Mouse (Mus musculus) heart, postnatal 0 days (tissue): ENCODE data around the gene Mpo. TPM values are rescaled to one million over a fixed set of nuclear protein-coding genes. Genes with fewer than 3 reads are reported as not detected.
A peak's percentile ranks its signal among the peaks of the same experiment; 100 is the strongest.

Experiments
- ATAC-seq: fragments of 200-750 bp; cut with Nextera tagmentation; 2 replicates; pipeline ENCODE4 v1.8.0; 2017; ENCODE audit warnings: low read depth, moderate number of reproducible peaks, moderate library complexity; ENCODE audit not compliant: insufficient read depth
- DNase-seq: peaks from one replicate; pipeline ENCODE4 v3.0.0-alpha.2; 2016; ENCODE audit warnings: low spot score
- H3K27ac ChIP-seq: fragments of 300-500 bp; sonication (generic); 2 replicates; pipeline ENCODE4 v1.5.1; 2014; ENCODE audit warnings: low read depth, mild to moderate bottlenecking
- H3K27me3 ChIP-seq: fragments of 300-500 bp; sonication (generic); 2 replicates; pipeline ENCODE4 v1.6.1; 2014; ENCODE audit warnings: low read length, mixed read lengths; ENCODE audit not compliant: control insufficient read depth, insufficient read depth
- H3K36me3 ChIP-seq: fragments of 300-500 bp; sonication (generic); replicated peaks from 2 replicates; pipeline ENCODE4 v1.6.1; 2014; ENCODE audit warnings: low read length, mixed read lengths; ENCODE audit not compliant: control insufficient read depth, insufficient read depth
- H3K4me1 ChIP-seq: fragments of 300-500 bp; sonication (generic); 2 replicates; pipeline ENCODE4 v1.6.1; 2014; ENCODE audit warnings: antibody characterized with exemption; ENCODE audit not compliant: control insufficient read depth, insufficient read depth
- H3K4me2 ChIP-seq: fragments of 300-500 bp; sonication (generic); 2 replicates; pipeline ENCODE4 v1.6.1; 2014; ENCODE audit warnings: low read depth, mild to moderate bottlenecking, low read length, moderate library complexity
- H3K4me3 ChIP-seq: fragments of 300-500 bp; sonication (generic); 2 replicates; pipeline ENCODE4 v1.5.1; 2014; ENCODE audit warnings: low read depth, low read length
- H3K9ac ChIP-seq: fragments of 300-500 bp; sonication (generic); replicated peaks from 2 replicates; pipeline ENCODE4 v1.6.1; 2014; ENCODE audit warnings: low read depth, low read length, mixed read lengths
- H3K9me3 ChIP-seq: fragments of 300-500 bp; sonication (generic); replicated peaks from 2 replicates; pipeline ENCODE4 v1.6.1; 2016; ENCODE audit warnings: low read length; ENCODE audit not compliant: control insufficient read depth
- CTCF ChIP-seq: IDR thresholded peaks from 2 replicates; pipeline ENCODE4 v1.5.1; 2016; ENCODE audit warnings: antibody characterized with exemption, control low read depth, low read depth
- EP300 ChIP-seq: IDR thresholded peaks from 2 replicates; pipeline ENCODE4 v1.6.1; 2016; ENCODE audit warnings: antibody characterized with exemption, low read depth
- WGBS: fragments of 180-500 bp; shearing (Covaris S2); extraction: QIAGEN DNeasy Blood & Tissue Kit; methylation state at CpG from one replicate; pipeline ENCODE4 v1.1.7; 2014; 5-methylcytosine and 5-hydroxymethylcytosine counted together
- polyA plus RNA-seq: library from polyadenylated mRNA; unstranded; fragments of >200 nt; fragmentation: Nextera tagmentation; extraction: Ambion mirVana; gene quantifications from 2 replicates; pipeline ENCODE4 v1.2.1, GENCODE M21; 2015
- total RNA-seq: library from RNA; depleted of rRNA; stranded (reverse); fragments of >200 nt; gene quantifications from 2 replicates; pipeline ENCODE4 v1.2.3, GENCODE M21; 2014; ENCODE audit warnings: low replicate concordance

Mpo gene
- total and polyA plus RNA-seq, 2 experiments from 2014 or later: 0.36 to 2.6 TPM

DNA sequence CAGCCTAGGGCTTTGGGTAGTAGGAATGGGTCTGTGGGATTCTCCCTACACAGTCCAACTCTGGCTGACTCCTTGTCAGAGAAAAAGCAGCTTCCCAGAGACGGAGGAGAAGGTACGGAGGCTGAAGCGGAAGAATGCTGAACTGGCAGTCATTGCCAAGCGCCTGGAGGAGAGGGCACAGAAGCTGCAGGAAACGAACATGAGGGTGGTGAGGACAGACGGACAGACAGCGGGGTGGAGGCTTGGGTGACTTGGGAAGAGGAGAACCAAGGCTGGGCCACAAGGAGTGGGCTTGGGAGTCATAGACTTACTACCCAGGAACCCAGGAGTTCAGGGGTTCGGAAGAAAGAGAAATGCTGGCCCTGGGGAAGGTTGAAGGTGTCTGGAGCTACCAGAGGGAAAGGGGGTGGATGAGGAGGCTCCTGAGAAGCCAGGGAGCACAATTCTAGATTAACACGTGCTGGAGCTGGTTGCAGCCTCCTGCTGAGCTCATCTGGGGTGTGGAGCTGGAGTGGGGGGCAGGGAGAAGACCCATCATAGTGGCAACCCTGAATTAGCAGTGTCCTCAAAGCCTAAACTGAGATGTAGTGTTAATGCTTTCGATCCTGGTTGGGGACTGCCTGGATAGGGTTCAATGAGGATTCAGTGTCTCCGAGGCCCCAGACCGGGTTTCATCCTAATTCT is 30.5 kb upstream of the Mpo start:
- DNase-seq (no peak), ATAC-seq (no peak)
- Histone ChIP-seq H3K36me3 (no peaks in the 10 kb centered on the region), H3K9me3 (no peaks in the 10 kb centered on the region), H3K27ac (no peak overlapping the region), H3K4me2 (no peak overlapping the region), H3K4me3 (no peak overlapping the region), H3K4me1 (no peaks in the 10 kb centered on the region), H3K9ac (no peak overlapping the region), H3K27me3 (peaks cover 80% of the 10 kb centered on the region)
- 34% methylated on average over 12 of the region's 12 CpGs for WGBS
- TF ChIP-seq EP300 (no peak), CTCF (no peak)

DNA sequence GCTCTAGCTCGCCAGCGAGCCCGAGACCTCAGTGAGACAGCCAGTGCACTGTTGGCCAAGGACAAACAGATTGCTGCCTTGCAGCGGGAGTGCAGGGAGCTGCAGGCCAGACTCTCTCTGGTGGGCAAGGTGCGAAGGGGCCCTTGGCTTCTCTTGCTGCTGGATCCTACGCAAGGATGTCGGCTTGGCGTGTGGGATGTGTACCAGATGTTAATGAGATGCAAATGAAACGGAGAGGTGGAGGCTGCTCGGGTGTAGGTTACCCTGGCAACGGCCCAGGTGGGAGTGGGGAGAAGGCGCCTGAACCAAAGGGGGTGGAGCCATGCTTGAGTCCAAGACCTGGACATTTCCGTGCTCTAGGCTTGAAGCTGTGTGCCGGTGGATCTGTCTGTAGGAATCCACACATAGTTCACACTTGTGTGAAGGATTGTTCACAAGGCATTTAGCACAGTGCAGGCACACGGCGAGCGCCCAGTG is 29.8 kb upstream of the Mpo start:
- H3K27ac ChIP-seq: no peak overlapping the region
- H3K4me3 ChIP-seq: peak overlapping the region; percentile 40
- H3K4me2 ChIP-seq: peak overlapping the region; percentile 64
- ATAC-seq (no peak), DNase-seq (no peak)
- no peaks in the 10 kb centered on the region for H3K36me3 ChIP-seq
- WGBS: 5% methylated on average over 17 of the region's 17 CpGs
- H3K9ac ChIP-seq: no peak overlapping the region
- no peaks in the 10 kb centered on the region for H3K9me3 ChIP-seq
- TF ChIP-seq CTCF (no peak), EP300 (no peak)
- peaks cover 80% of the 10 kb centered on the region for H3K27me3 ChIP-seq
- no peaks in the 10 kb centered on the region for H3K4me1 ChIP-seq

DNA sequence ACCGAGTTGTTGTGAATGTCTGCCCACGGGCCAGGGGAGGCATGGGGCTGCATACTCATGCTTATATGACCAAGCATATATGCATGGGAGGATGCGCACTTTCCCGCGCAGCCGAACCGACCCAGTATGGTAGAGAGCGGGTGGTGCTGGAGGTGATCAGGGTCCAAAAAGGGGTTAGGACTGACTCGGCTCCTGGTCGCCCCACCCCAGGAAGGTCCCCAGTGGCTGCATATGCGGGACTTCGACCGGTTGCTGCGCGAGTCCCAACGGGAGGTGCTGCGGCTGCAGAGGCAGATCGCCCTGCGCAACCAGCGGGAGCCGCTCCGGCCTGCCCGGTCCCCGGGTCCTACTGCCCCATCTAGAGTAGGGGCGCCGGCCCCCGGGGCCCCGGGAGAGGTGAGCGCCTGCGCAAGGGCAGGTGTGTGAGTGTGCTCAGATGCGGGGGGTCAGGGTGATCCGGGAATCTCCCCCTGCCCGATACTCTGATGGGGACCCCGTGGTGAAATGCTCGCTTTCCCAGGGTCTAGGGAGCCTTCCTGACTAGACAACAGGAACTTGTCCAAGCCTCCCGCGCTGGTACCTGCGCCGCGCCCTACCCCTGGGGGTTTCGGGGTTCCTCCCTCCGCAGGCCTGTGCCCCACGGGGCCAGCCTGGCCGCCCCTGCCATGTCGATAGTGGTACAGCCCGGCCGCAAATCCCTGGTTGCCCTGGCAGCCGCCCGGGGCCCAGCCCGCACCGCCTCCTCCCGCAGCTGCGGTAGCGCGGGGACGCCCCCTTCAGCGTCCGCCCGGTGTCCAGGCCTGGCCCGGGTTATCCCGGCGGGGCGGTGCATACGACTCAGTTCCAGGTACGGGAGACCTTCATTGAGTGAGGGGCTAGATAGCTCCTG is 29.1 kb upstream of the Mpo start:
- no peaks in the 10 kb centered on the region for H3K4me1 ChIP-seq
- H3K4me2 ChIP-seq: peak overlapping the region; percentile 64
- no peaks in the 10 kb centered on the region for H3K9me3 ChIP-seq
- TF ChIP-seq EP300: no peak
- no peak for TF ChIP-seq CTCF
- peak overlapping the region; percentile 40 for H3K4me3 ChIP-seq
- no peak for DNase-seq
- H3K27ac ChIP-seq: no peak overlapping the region
- no peak for ATAC-seq
- H3K27me3 ChIP-seq: peaks cover 80% of the 10 kb centered on the region
- WGBS: 3% methylated on average over 63 of the region's 65 CpGs
- no peaks in the 10 kb centered on the region for H3K36me3 ChIP-seq
- 0 out of 2 replicates have a peak overlapping the region, but pooled peaks have one; percentile 9 for H3K9ac ChIP-seq

DNA sequence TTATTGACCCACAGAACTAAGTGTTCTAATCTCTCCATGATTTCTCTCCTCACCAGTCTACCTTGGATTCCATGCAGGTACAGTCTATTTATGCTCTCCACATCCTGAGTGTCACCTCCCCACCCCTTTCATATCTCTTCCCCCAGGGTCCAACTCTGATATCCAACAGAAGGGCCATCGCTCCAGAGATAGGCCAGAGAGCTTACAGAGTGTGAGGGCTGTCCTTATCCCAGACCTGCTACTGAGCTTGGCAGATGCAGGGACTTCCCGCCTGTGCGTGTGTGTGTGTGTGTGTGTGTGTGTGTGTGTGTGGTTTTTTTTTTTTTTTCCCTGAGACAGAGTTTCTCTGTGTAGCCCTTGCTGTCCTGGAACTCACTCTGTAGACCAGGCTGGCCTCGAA is 24.6 kb upstream of the Mpo start:
- H3K9ac ChIP-seq: no peak overlapping the region
- no peak overlapping the region for H3K4me3 ChIP-seq
- TF ChIP-seq CTCF: no peak
- TF ChIP-seq EP300: no peak
- H3K4me2 ChIP-seq: no peak overlapping the region
- no peak for DNase-seq
- no peak overlapping the region for H3K27ac ChIP-seq
- H3K36me3 ChIP-seq: no peaks in the 10 kb centered on the region
- H3K9me3 ChIP-seq: no peaks in the 10 kb centered on the region
- no peaks in the 10 kb centered on the region for H3K4me1 ChIP-seq
- WGBS: 74% methylated on average over 4 of the region's 4 CpGs
- ATAC-seq: no peak
- H3K27me3 ChIP-seq: peaks cover 47% of the 10 kb centered on the region

DNA sequence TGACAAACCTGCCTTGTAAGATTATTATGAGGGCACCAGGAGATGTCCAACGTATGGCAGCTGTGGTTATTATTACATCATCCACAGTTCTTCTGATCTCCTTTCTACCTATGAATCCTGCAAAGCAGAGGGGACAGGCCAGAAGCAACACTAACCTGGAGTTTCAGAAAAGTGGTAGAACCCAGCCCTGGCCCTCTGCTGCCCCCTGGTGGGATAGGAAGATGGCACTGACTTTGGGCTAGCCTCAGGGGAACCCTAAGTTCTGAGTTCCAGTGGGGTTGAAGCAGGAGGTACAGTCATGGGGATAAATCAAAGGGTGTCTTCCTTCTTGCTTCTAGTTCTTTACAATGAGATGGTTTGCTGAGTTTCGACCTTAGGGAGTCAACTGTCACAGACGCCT is 22.4 kb upstream of the Mpo start:
- Histone ChIP-seq H3K36me3 (no peaks in the 10 kb centered on the region), H3K4me2 (no peak overlapping the region), H3K4me3 (no peak overlapping the region), H3K27ac (no peak overlapping the region), H3K9me3 (no peaks in the 10 kb centered on the region), H3K27me3 (peaks cover 25% of the 10 kb centered on the region), H3K4me1 (no peaks in the 10 kb centered on the region), H3K9ac (no peak overlapping the region)
- 41% methylated on average over 3 of the region's 3 CpGs for WGBS
- ATAC-seq: no peak
- TF ChIP-seq EP300: no peak
- TF ChIP-seq CTCF: peak; percentile 70
- no peak for DNase-seq
